Mouse (Mus musculus): ENCODE measurements around the gene Myoz2. TPM values are rescaled to one million over a fixed set of nuclear protein-coding genes. Genes with fewer than 3 reads are reported as not detected.

Gene Myoz2
- total and polyA plus RNA-seq, 3 experiments, result not detected

GRCm38 (mm10) chr3:122984249-122985182 is 50.3 kb downstream of the Myoz2 start, which contains the start of gene Usp53 (continued):
- TF ChIP-seq SIN3A (IDR thresholded peaks at IDR 0.05; ENCODE audit: low read length) (peak; percentile 15; the same call in 1 of the 2 replicates), TBP (IDR thresholded peaks at IDR 0.05; ENCODE audit: low read depth, low read length) (no peak), MAZ (IDR thresholded peaks at IDR 0.05; ENCODE audit: low read depth, low read length) (peak; percentile 58; the same call in 1 of the 2 replicates), ZKSCAN1 (IDR thresholded peaks at IDR 0.05; ENCODE audit: low read depth, low read length) (no peak), CHD1 (IDR thresholded peaks at IDR 0.05; ENCODE audit: low read depth, low read length) (no peak)

- Histone ChIP-seq H3K27ac (ENCODE audit: control insufficient read depth, low read depth, low read length) (no peak overlapping the region), H3K36me3 (ENCODE audit: control insufficient read depth in 1 of 2, insufficient read depth in 2 of 2, low read length in 2 of 2) (peaks cover 0 to 11% of the 10 kb centered on the region in 2 experiments; a peak in 2 of 4 replicates), H3K9me3 (replicated peaks; ENCODE audit: insufficient read depth, low read length) (no peaks in the 10 kb centered on the region), H3K9ac (ENCODE audit: control insufficient read depth, low read depth, low read length, poor library complexity, severe bottlenecking) (peak overlapping the region; percentile 72), H3K79me2 (ENCODE audit: control insufficient read depth, insufficient read depth, low read length, poor library complexity) (peaks cover 3% of the 10 kb centered on the region; the same call in 1 of the 2 replicates), H3K4me3 (ENCODE audit: control insufficient read depth in 1 of 2, insufficient read depth in 1 of 2, low read depth in 2 of 2, low read length in 2 of 2) (peak overlapping the region; percentile 88 to 89), H3K4me1 (ENCODE audit: control insufficient read depth in 1 of 2, insufficient read depth in 2 of 2, low read length in 2 of 2) (peaks cover 0 to 7% of the 10 kb centered on the region in 2 experiments; a peak in 1 of 4 replicates), H3K27me3 (ENCODE audit: control insufficient read depth in 1 of 2, insufficient read depth in 2 of 2, low read length in 2 of 2) (no peaks in the 10 kb centered on the region)
- DNase-seq (ENCODE audit: low read depth, low spot score), result peak; percentile 69
- TF ChIP-seq CHD1 (IDR thresholded peaks at IDR 0.05; ENCODE audit: low read depth, low read length) (no peak), EP300 (IDR thresholded peaks at IDR 0.05; ENCODE audit: low read depth in 1 of 2, low read length in 2 of 2) (peak; percentile 0 to 12; a peak in 2 of 4 replicates), NRF1 (IDR thresholded peaks at IDR 0.05; ENCODE audit: insufficient read depth, low read depth, low read length, poor library complexity, severe bottlenecking) (peak; percentile 49; the same call in 1 of the 2 replicates), RCOR1 (IDR thresholded peaks at IDR 0.05; ENCODE audit: low read depth, low read length) (peak; percentile 77), SIN3A (IDR thresholded peaks at IDR 0.05; ENCODE audit: low read length) (peak; percentile 55; the same call in 1 of the 2 replicates), ZKSCAN1 (IDR thresholded peaks at IDR 0.05; ENCODE audit: low read depth, low read length) (no peak), MXI1 (IDR thresholded peaks at IDR 0.05; ENCODE audit: low read depth, low read length) (peak; percentile 90)
These were observed 51.0 kb downstream of the Myoz2 start for GRCm38 (mm10) chr3:122983849-122984248.

- no peaks in the 10 kb centered on the region for H3K79me2 ChIP-seq (ENCODE audit: control insufficient read depth, insufficient read depth, low read length, poor library complexity)
- no peaks in the 10 kb centered on the region for H3K9me3 ChIP-seq (replicated peaks; ENCODE audit: insufficient read depth, low read length)
- DNase-seq (ENCODE audit: low read depth, low spot score), result no peak
- no peaks in the 10 kb centered on the region; a peak in 1 of 4 replicates for H3K4me1 ChIP-seq (ENCODE audit: control insufficient read depth in 1 of 2, insufficient read depth in 2 of 2, low read length in 2 of 2)
- H3K27me3 ChIP-seq (ENCODE audit: control insufficient read depth in 1 of 2, insufficient read depth in 2 of 2, low read length in 2 of 2), result no peaks in the 10 kb centered on the region
- no peak overlapping the region for H3K4me3 ChIP-seq (ENCODE audit: control insufficient read depth in 1 of 2, insufficient read depth in 1 of 2, low read depth in 2 of 2, low read length in 2 of 2)
- no peaks in the 10 kb centered on the region for H3K36me3 ChIP-seq (ENCODE audit: control insufficient read depth in 1 of 2, insufficient read depth in 2 of 2, low read length in 2 of 2)
- TF ChIP-seq MYB (IDR thresholded peaks at IDR 0.05; ENCODE audit: low read depth, low read length) (no peak), E2F4 (IDR thresholded peaks at IDR 0.05; ENCODE audit: borderline replicate concordance, low read depth, low read length) (no peak), USF1 (IDR thresholded peaks at IDR 0.05; ENCODE audit: low read depth, low read length) (no peak), CHD1 (IDR thresholded peaks at IDR 0.05; ENCODE audit: low read depth, low read length) (no peak), EP300 (IDR thresholded peaks at IDR 0.05; ENCODE audit: low read depth in 1 of 2, low read length in 2 of 2) (no peak), HCFC1 (IDR thresholded peaks at IDR 0.05; ENCODE audit: low read depth, low read length) (no peak), POLR2AphosphoS2 (IDR thresholded peaks at IDR 0.05; ENCODE audit: low read length) (no peak), CTCF (IDR thresholded peaks at IDR 0.05 in 2 of 3, conservative IDR thresholded peaks at IDR 0.05 in 1 of 3; ENCODE audit: control insufficient read depth in 1 of 3, insufficient read depth in 1 of 3, low read depth in 2 of 3, low read length in 3 of 3, poor library complexity in 1 of 3, severe bottlenecking in 1 of 3) (no peak), NELFE (IDR thresholded peaks at IDR 0.05; ENCODE audit: low read depth, low read length) (no peak), SMC3 (IDR thresholded peaks at IDR 0.05; ENCODE audit: low read depth, low read length) (no peak), RAD21 (IDR thresholded peaks at IDR 0.05; ENCODE audit: low read depth, low read length) (no peak), TAL1 (IDR thresholded peaks at IDR 0.05; ENCODE audit: low read length) (no peak), ELF1 (IDR thresholded peaks at IDR 0.05; ENCODE audit: low read depth, low read length) (no peak), POLR2A (IDR thresholded peaks at IDR 0.05; ENCODE audit: control insufficient read depth in 1 of 2, insufficient read depth in 1 of 2, low read depth in 1 of 2, low read length in 2 of 2, poor library complexity in 1 of 2) (no peak), ZKSCAN1 (IDR thresholded peaks at IDR 0.05; ENCODE audit: low read depth, low read length) (no peak)
- no peak overlapping the region for H3K27ac ChIP-seq (ENCODE audit: control insufficient read depth, low read depth, low read length)
- H3K9ac ChIP-seq (ENCODE audit: control insufficient read depth, low read depth, low read length, poor library complexity, severe bottlenecking), result no peak overlapping the region
These were observed 58.9 kb downstream of the Myoz2 start for GRCm38 (mm10) chr3:122975964-122976363.

Data from MEL (cell line).